Mouse (Mus musculus) erythroid progenitor cell, adult 5-6 weeks (primary cell): Measurements from ENCODE around the gene Bcat2. TPM values are rescaled to one million over a fixed set of nuclear protein-coding genes. Genes with fewer than 3 reads are reported as not detected.

Source experiments
- total RNA-seq, 2 experiments: library from RNA; stranded (forward) in 1 of 2; stranded (reverse) in 1 of 2; fragments of 150-400 nt in 1 of 2; fragments of 186-747, 209-891 nt in 1 of 2; gene quantifications; 2 replicates each; pipeline versions ENCODE4 v1.2.3 to v1.2.4; 2015 to 2017; ENCODE audit warnings: low replicate concordance in 2 of 2

The Bcat2 gene
- total RNA-seq, 2 experiments from 2014 or later = 8.4 to 22.0 TPM

Other genes starting within 250 kb of the Bcat2 start
Only the 30 nearest of the 36 such genes appear.
- not detected in 2 replicates for gene Lin7b, start 199.6 kb upstream of the Bcat2 start, total RNA-seq (2015; ENCODE audit: low replicate concordance)
- not detected in 2 replicates for gene Lin7b, start 199.6 kb upstream of the Bcat2 start, total RNA-seq (2017; ENCODE audit: low replicate concordance)
- gene Snrnp70, start 174.4 kb upstream of the Bcat2 start, total RNA-seq (2015; ENCODE audit: low replicate concordance) = 143 and 194 TPM in 2 replicates
- gene Snrnp70, start 174.4 kb upstream of the Bcat2 start, total RNA-seq (2017; ENCODE audit: low replicate concordance) = 312 and 348 TPM in 2 replicates
- gene Kcna7, start 164.5 kb upstream of the Bcat2 start, total RNA-seq (2015; ENCODE audit: low replicate concordance) = not detected in 2 replicates
- not detected in 2 replicates for gene Kcna7, start 164.5 kb upstream of the Bcat2 start, total RNA-seq (2017; ENCODE audit: low replicate concordance)
- gene Ntf5, start 156.5 kb upstream of the Bcat2 start, total RNA-seq (2015; ENCODE audit: low replicate concordance) = not detected in 2 replicates
- gene Ntf5, start 156.5 kb upstream of the Bcat2 start, total RNA-seq (2017; ENCODE audit: low replicate concordance) = not detected in 2 replicates
- gene Lhb, start 149.3 kb upstream of the Bcat2 start, total RNA-seq (2015; ENCODE audit: low replicate concordance) = not detected in 2 replicates
- not detected in 2 replicates for gene Lhb, start 149.3 kb upstream of the Bcat2 start, total RNA-seq (2017; ENCODE audit: low replicate concordance)
- gene Gys1, start 135.3 kb upstream of the Bcat2 start, total RNA-seq (2015; ENCODE audit: low replicate concordance) = 0.84 and 5.8 TPM in 2 replicates
- 2.1 and 6.2 TPM in 2 replicates for gene Gys1, start 135.3 kb upstream of the Bcat2 start, total RNA-seq (2017; ENCODE audit: low replicate concordance)
- gene Ruvbl2, start 132.1 kb upstream of the Bcat2 start, total RNA-seq (2015; ENCODE audit: low replicate concordance) = 39.0 and 53.3 TPM in 2 replicates
- 22.6 and 28.8 TPM in 2 replicates for gene Ruvbl2, start 132.1 kb upstream of the Bcat2 start, total RNA-seq (2017; ENCODE audit: low replicate concordance)
- 2,156 and 2,353 TPM in 2 replicates for gene Ftl1, start 110.3 kb upstream of the Bcat2 start, total RNA-seq (2015; ENCODE audit: low replicate concordance)
- 950 and 960 TPM in 2 replicates for gene Ftl1, start 110.3 kb upstream of the Bcat2 start, total RNA-seq (2017; ENCODE audit: low replicate concordance)
- gene Bax, start 103.3 kb upstream of the Bcat2 start, total RNA-seq (2015; ENCODE audit: low replicate concordance) = 10.1 and 43.6 TPM in 2 replicates
- gene Bax, start 103.3 kb upstream of the Bcat2 start, total RNA-seq (2017; ENCODE audit: low replicate concordance) = 10.3 and 15.9 TPM in 2 replicates
- 0.84 TPM in 1 of 2 replicates, not detected in the other for gene Tulp2, start 88.3 kb upstream of the Bcat2 start, total RNA-seq (2015; ENCODE audit: low replicate concordance)
- gene Tulp2, start 88.3 kb upstream of the Bcat2 start, total RNA-seq (2017; ENCODE audit: low replicate concordance) = not detected in 2 replicates
- not detected in 2 replicates for gene Gm45808, start 83.3 kb upstream of the Bcat2 start, total RNA-seq (2015; ENCODE audit: low replicate concordance)
- 4.9 TPM in 1 of 2 replicates, not detected in the other for gene Gm45808, start 83.3 kb upstream of the Bcat2 start, total RNA-seq (2017; ENCODE audit: low replicate concordance)
- 0.42 and 3.6 TPM in 2 replicates for gene Dhdh, start 81.3 kb upstream of the Bcat2 start, total RNA-seq (2015; ENCODE audit: low replicate concordance)
- 1.0 and 1.6 TPM in 2 replicates for gene Dhdh, start 81.3 kb upstream of the Bcat2 start, total RNA-seq (2017; ENCODE audit: low replicate concordance)
- 164 and 168 TPM in 2 replicates for gene Nucb1, start 59.7 kb upstream of the Bcat2 start, total RNA-seq (2015; ENCODE audit: low replicate concordance)
- 789 and 905 TPM in 2 replicates for gene Nucb1, start 59.7 kb upstream of the Bcat2 start, total RNA-seq (2017; ENCODE audit: low replicate concordance)
- gene Ppp1r15a, start 43.9 kb upstream of the Bcat2 start, total RNA-seq (2015; ENCODE audit: low replicate concordance) = 814 and 867 TPM in 2 replicates
- 569 and 633 TPM in 2 replicates for gene Ppp1r15a, start 43.9 kb upstream of the Bcat2 start, total RNA-seq (2017; ENCODE audit: low replicate concordance)
- gene Plekha4, start 43.8 kb upstream of the Bcat2 start, total RNA-seq (2015; ENCODE audit: low replicate concordance) = 7.2 TPM in 1 of 2 replicates, not detected in the other
- gene Plekha4, start 43.8 kb upstream of the Bcat2 start, total RNA-seq (2017; ENCODE audit: low replicate concordance) = 0.08 and 0.90 TPM in 2 replicates
- gene Hsd17b14, start 15.3 kb upstream of the Bcat2 start, total RNA-seq (2015; ENCODE audit: low replicate concordance) = not detected in 2 replicates
- gene Hsd17b14, start 15.3 kb upstream of the Bcat2 start, total RNA-seq (2017; ENCODE audit: low replicate concordance) = not detected in 2 replicates
- gene Fgf21, start 45.3 kb downstream of the Bcat2 start, total RNA-seq (2015; ENCODE audit: low replicate concordance) = not detected in 2 replicates
- not detected in 2 replicates for gene Fgf21, start 45.3 kb downstream of the Bcat2 start, total RNA-seq (2017; ENCODE audit: low replicate concordance)
- not detected in 2 replicates for gene Fut1, start 47.1 kb downstream of the Bcat2 start, total RNA-seq (2015; ENCODE audit: low replicate concordance)
- gene Fut1, start 47.1 kb downstream of the Bcat2 start, total RNA-seq (2017; ENCODE audit: low replicate concordance) = not detected in 2 replicates
- not detected in 2 replicates for gene Izumo1, start 51.7 kb downstream of the Bcat2 start, total RNA-seq (2015; ENCODE audit: low replicate concordance)
- not detected in 2 replicates for gene Izumo1, start 51.7 kb downstream of the Bcat2 start, total RNA-seq (2017; ENCODE audit: low replicate concordance)
- not detected in 2 replicates for gene Rasip1, start 57.3 kb downstream of the Bcat2 start, total RNA-seq (2015; ENCODE audit: low replicate concordance)
- gene Rasip1, start 57.3 kb downstream of the Bcat2 start, total RNA-seq (2017; ENCODE audit: low replicate concordance) = not detected in 2 replicates
- gene Mamstr, start 69.8 kb downstream of the Bcat2 start, total RNA-seq (2015; ENCODE audit: low replicate concordance) = not detected in 2 replicates
- not detected in 2 replicates for gene Mamstr, start 69.8 kb downstream of the Bcat2 start, total RNA-seq (2017; ENCODE audit: low replicate concordance)
- not detected in 2 replicates for gene Fut2, start 96.2 kb downstream of the Bcat2 start, total RNA-seq (2015; ENCODE audit: low replicate concordance)
- gene Fut2, start 96.2 kb downstream of the Bcat2 start, total RNA-seq (2017; ENCODE audit: low replicate concordance) = not detected in 2 replicates
- not detected in 2 replicates for gene Ntn5, start 113.9 kb downstream of the Bcat2 start, total RNA-seq (2015; ENCODE audit: low replicate concordance)
- gene Ntn5, start 113.9 kb downstream of the Bcat2 start, total RNA-seq (2017; ENCODE audit: low replicate concordance) = not detected in 2 replicates
- gene Sec1, start 124.2 kb downstream of the Bcat2 start, total RNA-seq (2015; ENCODE audit: low replicate concordance) = not detected in 2 replicates
- not detected in 2 replicates for gene Sec1, start 124.2 kb downstream of the Bcat2 start, total RNA-seq (2017; ENCODE audit: low replicate concordance)
- not detected in 2 replicates for gene Car11, start 129.7 kb downstream of the Bcat2 start, total RNA-seq (2015; ENCODE audit: low replicate concordance)
- not detected in 2 replicates for gene Car11, start 129.7 kb downstream of the Bcat2 start, total RNA-seq (2017; ENCODE audit: low replicate concordance)
- 1.3 and 2.5 TPM in 2 replicates for gene Dbp, start 134.9 kb downstream of the Bcat2 start, total RNA-seq (2015; ENCODE audit: low replicate concordance)
- gene Dbp, start 134.9 kb downstream of the Bcat2 start, total RNA-seq (2017; ENCODE audit: low replicate concordance) = 1.7 and 2.6 TPM in 2 replicates
- 522 and 544 TPM in 2 replicates for gene Rpl18, start 145.3 kb downstream of the Bcat2 start, total RNA-seq (2015; ENCODE audit: low replicate concordance)
- gene Rpl18, start 145.3 kb downstream of the Bcat2 start, total RNA-seq (2017; ENCODE audit: low replicate concordance) = 281 and 297 TPM in 2 replicates
- 9.6 and 12.6 TPM in 2 replicates for gene Sphk2, start 147.8 kb downstream of the Bcat2 start, total RNA-seq (2015; ENCODE audit: low replicate concordance)
- gene Sphk2, start 147.8 kb downstream of the Bcat2 start, total RNA-seq (2017; ENCODE audit: low replicate concordance) = 4.8 and 9.4 TPM in 2 replicates
- not detected in 2 replicates for gene Fam83e, start 151.1 kb downstream of the Bcat2 start, total RNA-seq (2015; ENCODE audit: low replicate concordance)
- gene Fam83e, start 151.1 kb downstream of the Bcat2 start, total RNA-seq (2017; ENCODE audit: low replicate concordance) = not detected in 2 replicates
- not detected in 2 replicates for gene Spaca4, start 155.7 kb downstream of the Bcat2 start, total RNA-seq (2015; ENCODE audit: low replicate concordance)
- gene Spaca4, start 155.7 kb downstream of the Bcat2 start, total RNA-seq (2017; ENCODE audit: low replicate concordance) = not detected in 2 replicates